Mouse (Mus musculus) layer of hippocampus, adult 9-10 months (tissue): ENCODE measurements around the gene Vwf.

Source experiments
- DNase-seq: peaks from one replicate; pipeline ENCODE4 v3.0.0; 2022; ENCODE audit warnings: low spot score

The Vwf gene

GRCm38 (mm10) chr6:125640486-125640885 lies 93.9 kb downstream of the Vwf start:
- no peak for DNase-seq

DNA sequence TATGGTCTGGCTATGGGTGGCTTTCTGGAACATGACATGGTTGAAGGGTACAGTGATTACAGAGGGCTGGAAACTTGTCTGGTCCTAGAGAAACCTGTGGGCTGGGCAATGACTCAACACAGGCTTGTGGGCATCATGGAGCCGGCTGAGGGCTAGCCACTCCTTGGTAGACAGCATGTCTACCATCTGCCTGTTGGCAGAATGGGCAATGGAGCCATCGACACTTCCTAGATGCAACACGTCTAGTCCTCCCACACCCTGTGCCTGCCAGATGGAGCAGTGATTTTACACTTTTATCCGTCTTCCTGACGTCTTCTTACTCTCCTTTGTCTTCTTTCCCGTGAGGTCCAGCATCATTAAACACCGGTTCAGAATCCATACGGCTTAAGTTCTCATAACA lies 94.6 kb downstream of the Vwf start:
- no peak for DNase-seq

DNA sequence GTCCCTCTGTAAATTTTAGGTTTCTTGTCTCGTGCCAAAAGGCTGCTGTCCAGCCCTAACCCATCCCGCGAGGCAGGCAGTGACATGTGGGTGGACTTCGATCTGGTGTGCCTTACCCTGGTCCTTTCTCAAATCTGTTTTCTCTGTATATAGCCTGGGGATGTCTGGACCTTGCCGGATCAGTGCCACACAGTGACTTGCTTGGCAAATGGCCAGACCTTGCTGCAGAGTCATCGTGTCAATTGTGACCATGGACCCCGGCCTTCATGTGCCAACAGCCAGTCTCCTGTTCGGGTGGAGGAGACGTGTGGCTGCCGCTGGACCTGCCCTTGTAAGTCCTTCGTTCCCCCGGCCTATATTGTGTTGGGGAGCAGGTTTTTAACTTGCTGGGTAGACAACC lies 102.4 kb downstream of the Vwf start:
- DNase-seq, result no peak

DNA sequence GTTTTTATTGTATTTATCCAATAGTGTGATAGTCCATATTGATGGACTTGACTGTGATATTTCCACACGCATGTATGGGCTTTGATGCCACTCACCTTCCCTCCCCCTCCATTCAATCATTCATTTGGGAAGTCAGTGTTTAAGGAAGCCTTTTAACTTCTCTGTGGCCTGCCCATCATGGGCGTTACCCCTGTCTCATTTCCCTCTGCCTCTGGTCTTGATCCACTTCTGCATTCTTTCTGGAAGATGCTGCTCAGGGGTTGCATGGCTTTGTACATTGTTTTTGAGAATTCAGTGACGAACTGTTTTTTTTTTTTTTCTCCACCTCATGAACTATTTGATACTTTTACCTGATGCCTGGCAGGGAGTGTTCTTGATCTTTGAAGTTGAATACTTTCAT lies 104.8 kb downstream of the Vwf start:
- DNase-seq, result no peak

GRCm38 (mm10) chr6:125653416-125653815 lies 106.8 kb downstream of the Vwf start:
- no peak for DNase-seq

DNA sequence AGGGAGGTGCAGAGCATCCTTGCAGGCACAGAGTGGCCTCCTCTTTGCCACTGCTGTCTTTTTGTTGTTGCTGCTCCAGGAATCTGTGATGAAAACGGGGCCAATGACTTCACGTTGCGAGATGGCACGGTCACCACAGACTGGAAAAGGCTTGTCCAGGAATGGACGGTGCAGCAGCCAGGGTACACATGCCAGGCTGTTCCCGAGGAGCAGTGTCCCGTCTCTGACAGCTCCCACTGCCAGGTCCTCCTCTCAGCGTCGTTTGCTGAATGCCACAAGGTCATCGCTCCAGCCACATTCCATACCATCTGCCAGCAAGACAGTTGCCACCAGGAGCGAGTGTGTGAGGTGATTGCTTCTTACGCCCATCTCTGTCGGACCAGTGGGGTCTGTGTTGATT lies 110.3 kb downstream of the Vwf start:
- no peak for DNase-seq

GRCm38 (mm10) chr6:125657966-125658365 lies 111.4 kb downstream of the Vwf start:
- no peak for DNase-seq

- DNase-seq, result peak; percentile 24
Observed at GRCm38 (mm10) chr6:125661106-125661877, 114.7 kb downstream of the Vwf start.

- no peak for DNase-seq
Observed at GRCm38 (mm10) chr6:125663906-125664305, 117.3 kb downstream of the Vwf start.

DNA sequence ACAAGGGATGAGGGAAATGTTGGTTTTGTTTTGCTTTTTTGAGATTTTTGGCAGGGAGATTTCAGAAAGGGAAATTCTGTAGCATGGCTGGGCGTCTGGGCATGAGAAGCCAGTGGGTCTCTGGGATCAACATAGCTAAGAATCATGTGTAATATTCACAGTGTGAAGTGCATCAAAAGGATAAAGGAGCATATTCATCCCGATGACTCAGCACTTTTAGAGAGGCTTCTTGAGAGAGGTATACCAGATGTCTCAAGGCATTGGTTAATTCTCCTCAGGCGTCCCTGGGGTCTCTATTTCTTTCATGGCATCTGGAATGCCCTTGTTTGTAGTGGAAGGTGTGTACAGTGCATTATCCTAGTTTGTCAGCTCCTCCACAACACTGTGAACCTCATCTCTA lies 125.3 kb downstream of the Vwf start:
- DNase-seq, result no peak

GRCm38 (mm10) chr6:125678492-125678891 lies 131.9 kb downstream of the Vwf start:
- DNase-seq, result no peak

GRCm38 (mm10) chr6:125680613-125681012 lies 134.0 kb downstream of the Vwf start:
- no peak for DNase-seq

DNA sequence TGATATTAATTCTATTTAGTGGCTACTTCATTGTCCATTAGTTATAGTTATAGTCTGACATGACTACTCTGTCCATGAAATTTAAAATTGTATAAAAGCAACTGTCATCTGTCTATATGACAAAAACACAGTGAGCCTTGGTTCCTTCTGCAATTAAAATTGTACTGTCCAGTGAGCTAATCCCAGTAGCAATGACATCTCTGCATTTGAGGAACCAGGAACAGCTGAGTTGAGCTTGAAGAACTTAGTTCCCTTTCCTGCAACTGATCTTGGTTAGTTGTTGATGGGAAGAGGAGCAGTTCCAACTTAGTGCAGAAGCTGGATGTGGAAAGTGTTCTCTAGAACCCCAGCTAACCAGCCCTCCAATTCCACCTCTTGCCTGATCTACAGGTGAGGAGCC lies 138.8 kb downstream of the Vwf start:
- no peak for DNase-seq

- no peak for DNase-seq
Observed at GRCm38 (mm10) chr6:125687986-125688385, 141.4 kb downstream of the Vwf start.

GRCm38 (mm10) chr6:125690057-125690703 lies 143.6 kb downstream of the Vwf start, which contains the start of gene Ano2:
Gene Ano2, plus strand, starts transcription at chr6:125690419.
- no peak for DNase-seq

DNA sequence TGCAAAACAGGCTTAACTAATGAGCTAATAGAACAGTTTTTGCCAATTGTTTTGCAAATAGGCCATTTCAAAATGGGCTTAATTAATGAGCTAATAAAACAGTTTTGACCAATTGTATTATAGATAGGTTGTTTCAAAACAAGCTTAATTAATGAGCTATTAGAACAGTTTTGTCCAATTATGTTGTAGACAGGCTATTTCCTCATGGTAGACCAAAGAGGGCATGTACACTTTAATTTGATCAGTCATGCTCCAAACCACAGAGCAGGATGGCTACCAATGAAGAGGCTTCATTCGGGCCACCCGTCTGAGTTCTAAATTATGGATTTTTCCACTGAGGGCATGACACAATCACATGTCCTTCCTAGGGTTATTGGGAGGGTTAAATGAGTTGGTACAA lies 154.6 kb downstream of the Vwf start:
- DNase-seq, result no peak

DNA sequence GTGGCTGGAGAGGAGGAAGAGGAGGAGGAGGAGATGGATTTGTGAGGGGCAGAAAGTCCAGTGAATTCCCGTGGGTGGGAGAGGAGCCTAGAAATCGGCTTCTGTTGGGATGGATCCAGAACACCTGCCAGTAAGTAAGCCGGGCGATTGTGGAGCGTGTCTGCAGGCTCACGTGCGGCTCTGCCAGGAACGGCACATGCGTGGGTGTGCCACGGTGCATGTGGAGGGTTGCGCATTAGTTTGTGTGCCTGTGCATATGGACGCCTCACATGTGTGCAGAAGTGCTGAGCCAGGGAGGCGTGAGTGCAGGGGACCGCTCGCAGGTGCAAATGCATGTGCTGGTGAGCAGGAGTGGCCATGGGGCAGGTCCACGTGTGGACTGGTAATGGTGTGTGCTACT lies 164.7 kb downstream of the Vwf start:
- peak; percentile 38 for DNase-seq

DNA sequence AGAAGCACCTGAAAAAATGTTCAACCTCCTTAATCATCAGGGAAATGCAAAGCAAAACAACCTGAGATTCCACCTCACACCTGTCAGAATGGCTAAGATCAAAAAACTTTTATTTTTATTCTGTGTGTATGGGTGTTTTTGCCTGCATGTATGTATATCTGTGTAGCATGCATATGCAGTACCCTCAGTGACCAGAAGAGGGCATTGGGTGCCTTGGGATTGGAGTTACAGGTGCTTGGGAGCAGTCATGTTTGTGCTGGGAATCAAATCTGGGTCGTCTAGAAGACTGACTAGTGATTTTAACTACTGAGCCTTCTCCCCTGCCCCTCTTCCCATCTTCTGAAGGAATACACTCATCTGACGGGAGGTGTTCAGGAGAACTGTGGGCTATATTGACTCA lies 179.8 kb downstream of the Vwf start:
- no peak for DNase-seq

GRCm38 (mm10) chr6:125727484-125727911 lies 180.9 kb downstream of the Vwf start:
- DNase-seq, result no peak

DNA sequence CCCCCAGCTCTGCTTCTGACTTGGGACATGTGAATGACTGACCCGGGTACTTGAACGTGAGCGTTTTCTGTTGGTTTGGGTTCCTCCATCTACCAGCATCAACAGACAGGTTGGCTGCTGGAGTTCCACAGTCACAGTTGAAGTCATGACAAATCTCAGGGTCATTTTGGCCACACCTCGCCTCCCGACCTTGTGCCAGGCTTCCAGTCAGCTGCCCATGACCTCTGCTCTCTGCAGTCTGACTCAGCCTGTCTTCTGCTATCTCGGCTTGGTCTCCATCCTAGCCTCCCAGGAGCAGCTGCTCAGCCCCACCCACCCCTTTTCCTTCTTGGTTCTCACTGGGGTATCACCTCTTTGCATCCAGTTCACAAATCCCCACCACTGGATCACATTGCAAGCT lies 182.9 kb downstream of the Vwf start:
- DNase-seq, result no peak

- no peak for DNase-seq
Observed at GRCm38 (mm10) chr6:125729986-125730535, 183.5 kb downstream of the Vwf start.
